Mouse (Mus musculus) spleen, adult 2 months (tissue): ENCODE measurements around the gene Vill.

Source experiments
- CTCF ChIP-seq: fragments of 200-500 bp; IDR thresholded peaks from 2 replicates; pipeline ENCODE4 v1.5.1; 2011; ENCODE audit warnings: mild to moderate bottlenecking, inconsistent platforms; ENCODE audit not compliant: insufficient read depth, insufficient read length, insufficient replicate concordance; ENCODE audit errors: extremely low read depth
- POLR2A ChIP-seq: fragments of 200-500 bp; IDR thresholded peaks from 2 replicates; pipeline ENCODE4 v1.6.1; 2011; ENCODE audit warnings: low read depth, low read length, inconsistent platforms

GRCm38 (mm10) chr9:119033111-119033921 lies 19.3 kb upstream of the Vill start:
- TF ChIP-seq POLR2A, result no peak
- no peak for TF ChIP-seq CTCF
